7 mouse cellular contexts compared by ENCODE assay signal in the genomic region with DNA sequence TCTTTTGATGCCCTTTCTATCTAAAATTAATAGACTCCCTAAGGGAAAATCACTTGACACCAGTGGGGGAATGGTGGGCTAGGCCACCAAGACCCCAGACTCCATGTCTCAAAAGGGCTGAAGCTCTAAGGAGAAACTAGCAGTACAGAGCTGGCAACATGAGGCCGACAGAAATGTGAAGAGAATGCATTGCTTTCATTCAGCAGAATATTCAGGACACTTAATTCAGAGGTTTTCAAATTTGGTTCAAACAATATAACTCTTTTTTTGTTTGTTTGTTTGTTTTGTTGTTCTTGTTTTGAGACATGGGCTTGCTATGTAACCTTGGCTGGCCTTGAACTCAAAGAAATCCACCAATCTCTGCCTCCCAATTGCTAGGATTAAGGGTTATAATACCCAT. TPM values are rescaled to one million over a fixed set of nuclear protein-coding genes. Genes with fewer than 3 reads are reported as not detected.
DNase-seq lines count a peak whose midpoint lies in the region; ATAC-seq and TF ChIP-seq lines count a peak whose summit lies in the region.

A gene (minus strand): TSS at position 101 of the 400 bp plus-strand sequence.

- peaks cover 12% of the 10 kb centered on the region for H3K27me3 ChIP-seq in CH12.LX (replicated peaks)
- no peaks in the 10 kb centered on the region for H3K27me3 ChIP-seq in G1E (ENCODE audit: insufficient read depth, low read length)
- H3K27me3 ChIP-seq in forebrain, embryonic 14.5 days (replicated peaks; ENCODE audit: control insufficient read depth, insufficient read depth, low read length), result no peaks in the 10 kb centered on the region
- peaks cover 7% of the 10 kb centered on the region; the same call in 1 of the 2 replicates for H3K27me3 ChIP-seq in hindbrain, embryonic 12.5 days
- H3K27me3 ChIP-seq in liver, embryonic 14.5 days (ENCODE audit: control insufficient read depth, insufficient read depth, low read length), result 0 out of 2 replicates have a peak, but pooled peaks cover 3% of the 10 kb centered on the region

- H3K4me1 ChIP-seq in CH12.LX (ENCODE audit: control insufficient read depth in 1 of 2, insufficient read depth in 2 of 2) (peaks cover 2 to 35% of the 10 kb centered on the region in 2 experiments; a peak in 3 of 4 replicates), G1E (ENCODE audit: insufficient read depth, low read depth, low read length) (peaks cover 44% of the 10 kb centered on the region)
- peaks cover 14% of the 10 kb centered on the region for H3K4me1 ChIP-seq in forebrain, embryonic 14.5 days (ENCODE audit: control insufficient read depth, insufficient read depth, low read length)
- H3K4me1 ChIP-seq in hindbrain, embryonic 12.5 days, result peaks cover 15% of the 10 kb centered on the region
- peaks cover 11 to 15% of the 10 kb centered on the region in 2 experiments for H3K4me1 ChIP-seq in liver, embryonic 14.5 days (replicated peaks; ENCODE audit: control insufficient read depth in 2 of 2, insufficient read depth in 2 of 2, low read length in 1 of 2)

- H3K27ac ChIP-seq in CH12.LX (ENCODE audit: insufficient read depth, low read depth), result no peak within 1 kb of the TSS
- no peak within 1 kb of the TSS for H3K27ac ChIP-seq in forebrain, embryonic 14.5 days (ENCODE audit: low read depth, low read length)
- no peak within 1 kb of the TSS for H3K27ac ChIP-seq in hindbrain, embryonic 12.5 days
- H3K27ac ChIP-seq in liver, embryonic 14.5 days, result peak within 1 kb of the TSS; percentile 22; the same call in 1 of the 2 replicates

- peak within 1 kb of the TSS; percentile 100 for H3K9ac ChIP-seq in CH12.LX (ENCODE audit: insufficient read depth, low read depth)
- H3K9ac ChIP-seq in forebrain, embryonic 14.5 days (ENCODE audit: low read length), result no peak within 1 kb of the TSS
- no peak within 1 kb of the TSS; the same call in 1 of the 2 replicates for H3K9ac ChIP-seq in hindbrain, embryonic 12.5 days
- peak within 1 kb of the TSS; percentile 99 for H3K9ac ChIP-seq in liver, embryonic 14.5 days (replicated peaks)

- ATAC-seq in G1E (ENCODE audit: extremely low read depth, insufficient number of reproducible peaks, low FRiP score, poor library complexity, severe bottlenecking), result no peak
- ATAC-seq in forebrain, embryonic 14.5 days, result no peak
- ATAC-seq in hindbrain, embryonic 12.5 days (ENCODE audit: low FRiP score), result no peak
- no peak for ATAC-seq in liver, embryonic 14.5 days (ENCODE audit: insufficient read depth)

- DNase-seq in CH12.LX (ENCODE audit: extremely low read depth) (no peak), G1E (ENCODE audit: low spot score) (no peak)
- DNase-seq in forebrain, embryonic 14.5 days (ENCODE audit: low spot score), result no peak
- DNase-seq in liver, embryonic 14.5 days (ENCODE audit: low read depth in 3 of 3, low spot score in 3 of 3), result no peak
- DNase-seq in right cerebral cortex, postnatal 10 days (ENCODE audit: low spot score in 2 of 2), result no peak
- DNase-seq in frontal cortex, postnatal 25 days (ENCODE audit: low spot score in 2 of 2), result no peak

- H3K36me3 ChIP-seq in CH12.LX (replicated peaks in 1 of 2; ENCODE audit: control insufficient read depth in 1 of 2, insufficient read depth in 1 of 2, low read length in 1 of 2) (peaks cover 0 to 15% of the 10 kb centered on the region in 2 experiments), G1E (replicated peaks) (peaks cover 14% of the 10 kb centered on the region)
- H3K36me3 ChIP-seq in forebrain, embryonic 14.5 days (ENCODE audit: control insufficient read depth, insufficient read depth, low read length), result no peaks in the 10 kb centered on the region
- H3K36me3 ChIP-seq in hindbrain, embryonic 12.5 days, result no peaks in the 10 kb centered on the region
- H3K36me3 ChIP-seq in liver, embryonic 14.5 days (replicated peaks; ENCODE audit: control insufficient read depth, insufficient read depth, low read depth), result no peaks in the 10 kb centered on the region

- WGBS in forebrain, embryonic 14.5 days, result 79% methylated on average over 1 of the region's 1 CpGs
- WGBS in hindbrain, embryonic 12.5 days, result 92% methylated on average over 1 of the region's 1 CpGs
- 81% methylated on average over 1 of the region's 1 CpGs for WGBS in liver, embryonic 14.5 days (ENCODE audit: insufficient replicate concordance)

- H3K4me2 ChIP-seq in CH12.LX (ENCODE audit: insufficient read depth, low read depth, poor library complexity, severe bottlenecking), result no peak within 1 kb of the TSS
- H3K4me2 ChIP-seq in forebrain, embryonic 14.5 days (ENCODE audit: low read length), result peak within 1 kb of the TSS; percentile 88
- H3K4me2 ChIP-seq in hindbrain, embryonic 12.5 days (replicated peaks), result peak within 1 kb of the TSS; percentile 66; the same call in 1 of the 2 replicates
- H3K4me2 ChIP-seq in liver, embryonic 14.5 days (ENCODE audit: low read depth), result peak within 1 kb of the TSS; percentile 84

- no peaks in the 10 kb centered on the region for H3K9me3 ChIP-seq in CH12.LX (replicated peaks; ENCODE audit: low read length)
- H3K9me3 ChIP-seq in G1E (replicated peaks), result no peaks in the 10 kb centered on the region
- no peaks in the 10 kb centered on the region for H3K9me3 ChIP-seq in forebrain, embryonic 14.5 days (replicated peaks; ENCODE audit: control insufficient read depth, low read length)
- no peaks in the 10 kb centered on the region for H3K9me3 ChIP-seq in hindbrain, embryonic 12.5 days (replicated peaks)
- H3K9me3 ChIP-seq in liver, embryonic 14.5 days (ENCODE audit: control insufficient read depth, low read length), result no peaks in the 10 kb centered on the region

- peak within 1 kb of the TSS; percentile 94 to 97 (median 94) for H3K4me3 ChIP-seq in CH12.LX (replicated peaks in 1 of 3; ENCODE audit: low read depth in 2 of 3, low read length in 2 of 3, poor library complexity in 1 of 3)
- H3K4me3 ChIP-seq in G1E (ENCODE audit: low read depth, low read length), result peak within 1 kb of the TSS; percentile 92
- H3K4me3 ChIP-seq in forebrain, embryonic 14.5 days (ENCODE audit: low read depth, low read length), result peak within 1 kb of the TSS; percentile 100
- H3K4me3 ChIP-seq in hindbrain, embryonic 12.5 days, result peak within 1 kb of the TSS; percentile 100
- peak within 1 kb of the TSS; percentile 96 to 99 for H3K4me3 ChIP-seq in liver, embryonic 14.5 days (ENCODE audit: insufficient read depth in 1 of 2, low read depth in 2 of 2, low read length in 2 of 2)

- TF ChIP-seq EP300 in CH12.LX (IDR thresholded peaks at IDR 0.05; ENCODE audit: low read length), result no peak
- TF ChIP-seq EP300 in liver, embryonic 14.5 days (IDR thresholded peaks at IDR 0.05; ENCODE audit: low read depth), result no peak

- no peak for TF ChIP-seq CTCF in CH12.LX (conservative IDR thresholded peaks at IDR 0.05 in 1 of 2, IDR thresholded peaks at IDR 0.05 in 1 of 2; ENCODE audit: low read depth in 2 of 2, low read length in 2 of 2)
- TF ChIP-seq CTCF in G1E (IDR thresholded peaks at IDR 0.05; ENCODE audit: low read depth, low read length), result no peak
- TF ChIP-seq CTCF in liver, embryonic 14.5 days (IDR thresholded peaks at IDR 0.05; ENCODE audit: low read depth), result no peak

- no peak for TF ChIP-seq RAD21 in CH12.LX (IDR thresholded peaks at IDR 0.05; ENCODE audit: low read depth, low read length)

- in situ Hi-C loops in CH12.LX (cut with MboI; ENCODE audit: low pct_ligation_motif_present, low pct_unique_long_range_greater_than_20kb, low sequenced_read_pairs), result loop anchor here (5.0 to 10.0 kb wide), 2 partner anchors 70 to 332 kb away; a partner anchor contains a TSS

- H3K79me2 ChIP-seq in CH12.LX (replicated peaks; ENCODE audit: control insufficient read depth, extremely low read depth, insufficient read depth, poor library complexity, severe bottlenecking), result peaks cover 37% of the 10 kb centered on the region

- TF ChIP-seq POLR2A in CH12.LX (IDR thresholded peaks at IDR 0.05; ENCODE audit: low read depth, low read length), result no peak

- dilution Hi-C loops in CH12.LX (cut with MboI; ENCODE audit: extremely low pct_ligation_motif_present, extremely low pct_unique_long_range_greater_than_20kb, low sequenced_read_pairs), result no loop called here

TF ChIP-seq in CH12.LX, 34 proteins besides CTCF, POLR2A, EP300 and RAD21:
- TF ChIP-seq IRF4 (IDR thresholded peaks at IDR 0.05; ENCODE audit: low read depth, low read length) (no peak), MEF2A (IDR thresholded peaks at IDR 0.05; ENCODE audit: borderline replicate concordance, low read depth, low read length) (no peak), USF2 (conservative IDR thresholded peaks at IDR 0.05; ENCODE audit: low read depth, low read length) (no peak), ETS1 (conservative IDR thresholded peaks at IDR 0.05; ENCODE audit: low read depth, low read length) (no peak), CHD1 (IDR thresholded peaks at IDR 0.05; ENCODE audit: low read depth, low read length) (no peak), MYC (IDR thresholded peaks at IDR 0.05; ENCODE audit: low read depth, low read length) (no peak), CHD2 (IDR thresholded peaks at IDR 0.05; ENCODE audit: low read length) (no peak), MXI1 (IDR thresholded peaks at IDR 0.05; ENCODE audit: low read depth, low read length) (no peak), E2F4 (IDR thresholded peaks at IDR 0.05; ENCODE audit: insufficient replicate concordance, low read depth, low read length) (no peak), PAX5 (IDR thresholded peaks at IDR 0.05; ENCODE audit: low read length) (no peak), GABPA (IDR thresholded peaks at IDR 0.05; ENCODE audit: insufficient replicate concordance, low read depth, low read length) (no peak), JUN (IDR thresholded peaks at IDR 0.05; ENCODE audit: insufficient read depth, low read depth, low read length) (no peak)

RNA-seq across cellular contexts. Expression of the gene that starts here (rescaled TPM):
- 156 and 229 TPM in 2 replicates for total RNA-seq in CH12.LX (2012; rRNA removed)
- 302 and 354 TPM in 2 replicates for total RNA-seq in CH12.LX (2014; rRNA removed)
- 377 and 386 TPM in 2 replicates for polyA plus RNA-seq in CH12.LX (2012; ENCODE audit: insufficient read length, low read depth)
- total RNA-seq in G1E (2014; fragmentation: Nextera tagmentation), result 356 and 455 TPM in 2 replicates
- total RNA-seq in G1E (2017), result 143 and 176 TPM in 2 replicates
- polyA plus RNA-seq in G1E (2012), result 96.3 and 111 TPM in 2 replicates
- 317 and 319 TPM in 2 replicates for polyA plus RNA-seq in forebrain, embryonic 14.5 days (2014; fragmentation: Nextera tagmentation; extraction: Ambion mirVana)
- 346 and 373 TPM in 2 replicates for polyA plus RNA-seq in hindbrain, embryonic 12.5 days (2016; fragmentation: Nextera tagmentation; extraction: Ambion mirVana)
- 34.6 and 65.1 TPM in 2 replicates for polyA plus RNA-seq in liver, embryonic 14.5 days (2012; rRNA removed)
- 208 and 218 TPM in 2 replicates for polyA plus RNA-seq in liver, embryonic 14.5 days (2014; fragmentation: Nextera tagmentation; extraction: Ambion mirVana)

Comparison
In these comparisons a context has a peak if more than half of its experiments do, and no peak if none do; other contexts are left out.
1. H3K9ac ChIP-seq: peak in CH12.LX (single experiment) and liver, embryonic 14.5 days (single experiment); none in forebrain, embryonic 14.5 days (single experiment) and hindbrain, embryonic 12.5 days (single experiment).
2. Peak in every context shown above with its lines, with median percentiles within 50 percentile points of each other: H3K4me3 ChIP-seq.